Mouse (Mus musculus): Measurements from ENCODE around the gene Slc36a3. TPM values are rescaled to one million over a fixed set of nuclear protein-coding genes. Genes with fewer than 3 reads are reported as not detected.
A peak's percentile ranks its signal among the peaks of the same experiment; 100 is the strongest.

Slc36a3 gene
- polyA plus RNA-seq, 1 experiment from 2014 or later: not detected

- ATAC-seq (replicated peaks; ENCODE audit: extremely low read depth, insufficient read depth, low FRiP score): no peak
- no peaks in the 10 kb centered on the region; the same call in 1 of the 2 replicates for H3K36me3 ChIP-seq (ENCODE audit: control insufficient read depth, insufficient read depth)
- peak overlapping the region; percentile 94 for H3K27ac ChIP-seq (ENCODE audit: low read length)
- H3K4me3 ChIP-seq (ENCODE audit: low read length): peak overlapping the region; percentile 55
- 46% methylated on average over 3 of the region's 3 CpGs for WGBS
- peaks cover 2% of the 10 kb centered on the region; the same call in 1 of the 2 replicates for H3K9me3 ChIP-seq (replicated peaks; ENCODE audit: control insufficient read depth, low read length)
- peak overlapping the region; percentile 80 for H3K9ac ChIP-seq (ENCODE audit: low read length)
- H3K27me3 ChIP-seq (ENCODE audit: control insufficient read depth, insufficient read depth, low read length): no peaks in the 10 kb centered on the region
- peaks cover 36% of the 10 kb centered on the region for H3K4me1 ChIP-seq (ENCODE audit: control insufficient read depth, insufficient read depth, low read length)
- peak overlapping the region; percentile 67 for H3K4me2 ChIP-seq (ENCODE audit: low read depth, low read length)
Observed at GRCm38 (mm10) chr11:55078502-55078901, 73.0 kb downstream of the Slc36a3 start.

GRCm38 (mm10) chr11:55077331-55078231, 73.9 kb downstream of the Slc36a3 start, which contains the start of gene Ccdc69:
Ccdc69 (minus strand) TSS chr11:55078131.
- Histone ChIP-seq H3K4me3 (ENCODE audit: low read length) (peak within 1 kb of the TSS; percentile 55), H3K4me1 (ENCODE audit: control insufficient read depth, insufficient read depth, low read length) (peaks cover 45% of the 10 kb centered on the region), H3K27ac (ENCODE audit: low read length) (peak within 1 kb of the TSS; percentile 94), H3K36me3 (ENCODE audit: control insufficient read depth, insufficient read depth) (no peaks in the 10 kb centered on the region; the same call in 1 of the 2 replicates), H3K9me3 (replicated peaks; ENCODE audit: control insufficient read depth, low read length) (peaks cover 2% of the 10 kb centered on the region; the same call in 1 of the 2 replicates), H3K4me2 (ENCODE audit: low read depth, low read length) (peak within 1 kb of the TSS; percentile 67), H3K27me3 (ENCODE audit: control insufficient read depth, insufficient read depth, low read length) (no peaks in the 10 kb centered on the region), H3K9ac (ENCODE audit: low read length) (peak within 1 kb of the TSS; percentile 80)
- peak; percentile 75 for ATAC-seq (replicated peaks; ENCODE audit: extremely low read depth, insufficient read depth, low FRiP score)
- under 1% methylated on average over 50 of the region's 50 CpGs for WGBS

- Histone ChIP-seq H3K9me3 (replicated peaks; ENCODE audit: control insufficient read depth, low read length) (no peaks in the 10 kb centered on the region; the same call in 1 of the 2 replicates), H3K27ac (ENCODE audit: low read length) (peak overlapping the region; percentile 94), H3K36me3 (ENCODE audit: control insufficient read depth, insufficient read depth) (no peaks in the 10 kb centered on the region), H3K9ac (ENCODE audit: low read length) (peak overlapping the region; percentile 80), H3K27me3 (ENCODE audit: control insufficient read depth, insufficient read depth, low read length) (no peaks in the 10 kb centered on the region), H3K4me1 (ENCODE audit: control insufficient read depth, insufficient read depth, low read length) (peaks cover 45% of the 10 kb centered on the region), H3K4me2 (ENCODE audit: low read depth, low read length) (peak overlapping the region; percentile 67), H3K4me3 (ENCODE audit: low read length) (0 out of 2 replicates have a peak overlapping the region, but pooled peaks have one; percentile 55)
- WGBS: 82% methylated on average over 5 of the region's 5 CpGs
- no peak for ATAC-seq (replicated peaks; ENCODE audit: extremely low read depth, insufficient read depth, low FRiP score)
Observed at GRCm38 (mm10) chr11:55076234-55076633, 75.3 kb downstream of the Slc36a3 start.

DNA sequence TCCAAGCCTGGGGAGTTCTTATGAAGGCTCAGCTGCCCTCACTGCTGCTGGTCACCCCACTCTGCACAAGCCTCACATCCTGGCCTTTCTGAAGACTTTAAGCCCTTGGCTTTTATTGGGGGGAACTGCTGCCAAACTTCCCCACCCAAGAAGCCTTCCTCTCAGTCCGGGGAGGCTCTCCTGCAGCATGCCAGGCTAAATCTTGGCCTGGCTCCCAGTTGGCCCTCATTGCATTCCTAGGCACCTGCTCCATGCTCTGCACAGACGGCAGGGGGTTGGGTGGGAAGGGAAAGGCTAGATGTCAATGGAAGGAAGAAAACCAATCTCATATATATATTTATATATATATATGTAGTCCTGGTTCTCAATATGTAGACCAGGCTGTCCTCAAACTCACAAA, 75.9 kb downstream of the Slc36a3 start:
- no peaks in the 10 kb centered on the region for H3K36me3 ChIP-seq (ENCODE audit: control insufficient read depth, insufficient read depth)
- H3K4me3 ChIP-seq (ENCODE audit: low read length): no peak overlapping the region
- no peaks in the 10 kb centered on the region; the same call in 1 of the 2 replicates for H3K9me3 ChIP-seq (replicated peaks; ENCODE audit: control insufficient read depth, low read length)
- ATAC-seq (replicated peaks; ENCODE audit: extremely low read depth, insufficient read depth, low FRiP score): no peak
- 33% methylated on average over 2 of the region's 2 CpGs for WGBS
- H3K4me1 ChIP-seq (ENCODE audit: control insufficient read depth, insufficient read depth, low read length): peaks cover 45% of the 10 kb centered on the region
- peak overlapping the region; percentile 41 for H3K4me2 ChIP-seq (ENCODE audit: low read depth, low read length)
- no peaks in the 10 kb centered on the region for H3K27me3 ChIP-seq (ENCODE audit: control insufficient read depth, insufficient read depth, low read length)
- H3K9ac ChIP-seq (ENCODE audit: low read length): peak overlapping the region; percentile 39
- peak overlapping the region; percentile 94 for H3K27ac ChIP-seq (ENCODE audit: low read length)

Other genes with a start within 250 kb of the Slc36a3 start
- gene Gpx3, start 249.3 kb downstream of the Slc36a3 start, polyA plus RNA-seq (2015; fragmentation: Nextera tagmentation; extraction: Ambion mirVana): 771 and 1,022 TPM in 2 replicates
- 20.0 and 24.7 TPM in 2 replicates for gene Tnip1, start 188.8 kb downstream of the Slc36a3 start, polyA plus RNA-seq (2015; fragmentation: Nextera tagmentation; extraction: Ambion mirVana)
- 340 and 364 TPM in 2 replicates for gene Anxa6, start 118.3 kb downstream of the Slc36a3 start, polyA plus RNA-seq (2015; fragmentation: Nextera tagmentation; extraction: Ambion mirVana)
- gene Ccdc69, start 73.6 kb downstream of the Slc36a3 start, polyA plus RNA-seq (2015; fragmentation: Nextera tagmentation; extraction: Ambion mirVana): 22.6 and 25.1 TPM in 2 replicates
- gene Gm2a, start 53.6 kb downstream of the Slc36a3 start, polyA plus RNA-seq (2015; fragmentation: Nextera tagmentation; extraction: Ambion mirVana): 36.7 and 38.5 TPM in 2 replicates
- 6.3 and 7.1 TPM in 2 replicates for gene Slc36a2, start 33.4 kb upstream of the Slc36a3 start, polyA plus RNA-seq (2015; fragmentation: Nextera tagmentation; extraction: Ambion mirVana)
- gene Slc36a1, start 52.6 kb upstream of the Slc36a3 start, polyA plus RNA-seq (2015; fragmentation: Nextera tagmentation; extraction: Ambion mirVana): 1.9 and 2.0 TPM in 2 replicates
- 0.12 TPM in 2 replicates for gene Fat2, start 184.9 kb upstream of the Slc36a3 start, polyA plus RNA-seq (2015; fragmentation: Nextera tagmentation; extraction: Ambion mirVana)